Mouse (Mus musculus) bone marrow, adult 2 months (tissue): ENCODE measurements around the gene 4930415O20Rik.

Experiments used
- CTCF ChIP-seq: fragments of 200-500 bp; IDR thresholded peaks from 2 replicates; pipeline ENCODE4 v1.5.1; 2011; ENCODE audit warnings: low read length, control low read depth; ENCODE audit not compliant: control insufficient read depth, insufficient read depth
- POLR2A ChIP-seq: fragments of 200-500 bp; IDR thresholded peaks from 2 replicates; pipeline ENCODE4 v1.6.1; 2011; ENCODE audit warnings: low read depth, mild to moderate bottlenecking, control low read depth, low read length, borderline replicate concordance; ENCODE audit not compliant: control insufficient read depth

DNA sequence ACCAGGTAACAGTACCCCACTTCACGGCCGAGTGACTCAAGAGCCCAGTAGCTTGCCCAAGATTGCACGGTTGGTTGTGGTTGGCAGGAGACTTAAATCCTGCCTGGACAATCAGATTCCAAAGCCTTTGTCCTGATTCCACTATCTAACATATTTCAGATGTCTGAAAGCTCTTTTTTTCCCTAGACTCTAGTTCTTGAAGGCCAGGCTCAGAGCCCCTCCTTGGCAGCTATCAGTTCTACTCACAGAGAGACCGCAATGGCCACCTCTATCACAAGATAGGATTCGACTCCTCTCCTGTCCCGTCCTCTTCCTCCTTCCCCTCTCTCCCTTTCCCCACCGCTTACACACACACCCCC, 31.0 kb downstream of the 4930415O20Rik start:
- TF ChIP-seq POLR2A (no peak), CTCF (no peak)
